Mouse (Mus musculus): ENCODE measurements around the gene Gatb. TPM values are rescaled to one million over a fixed set of nuclear protein-coding genes. Genes with fewer than 3 reads are reported as not detected.

Gatb gene
- polyA plus RNA-seq, 1 experiment = 14.9 TPM

- H3K4me1 ChIP-seq (ENCODE audit: control insufficient read depth, insufficient read depth, low read length) = no peaks in the 10 kb centered on the region; the same call in 1 of the 2 replicates
- no peak overlapping the region for H3K27ac ChIP-seq (ENCODE audit: insufficient read depth, low read length)
- DNase-seq = no peak
- no peak overlapping the region for H3K4me3 ChIP-seq (replicated peaks; ENCODE audit: insufficient read depth, low read depth, low read length)
- no peaks in the 10 kb centered on the region for H3K27me3 ChIP-seq (ENCODE audit: control insufficient read depth, insufficient read depth, low read length)
- WGBS = 93% methylated on average over 4 of the region's 4 CpGs
- TF ChIP-seq POLR2A (IDR thresholded peaks at IDR 0.05; ENCODE audit: borderline replicate concordance, insufficient read depth, low read length) (no peak), CTCF (IDR thresholded peaks at IDR 0.05; ENCODE audit: borderline replicate concordance, insufficient read depth, low read depth, low read length) (no peak)
Observed at GRCm38 (mm10) chr3:85629895-85630510, 56.1 kb downstream of the Gatb start.

GRCm38 (mm10) chr3:85633733-85634132 is 59.8 kb downstream of the Gatb start:
- no peak overlapping the region for H3K4me3 ChIP-seq (replicated peaks; ENCODE audit: insufficient read depth, low read depth, low read length)
- DNase-seq = no peak
- WGBS = 83% methylated on average over 2 of the region's 2 CpGs
- H3K27ac ChIP-seq (ENCODE audit: insufficient read depth, low read length) = no peak overlapping the region
- no peaks in the 10 kb centered on the region; the same call in 1 of the 2 replicates for H3K4me1 ChIP-seq (ENCODE audit: control insufficient read depth, insufficient read depth, low read length)
- TF ChIP-seq CTCF (IDR thresholded peaks at IDR 0.05; ENCODE audit: borderline replicate concordance, insufficient read depth, low read depth, low read length) = no peak
- no peak for TF ChIP-seq POLR2A (IDR thresholded peaks at IDR 0.05; ENCODE audit: borderline replicate concordance, insufficient read depth, low read length)
- no peaks in the 10 kb centered on the region for H3K27me3 ChIP-seq (ENCODE audit: control insufficient read depth, insufficient read depth, low read length)

- no peak overlapping the region for H3K27ac ChIP-seq (ENCODE audit: insufficient read depth, low read length)
- no peak for TF ChIP-seq POLR2A (IDR thresholded peaks at IDR 0.05; ENCODE audit: borderline replicate concordance, insufficient read depth, low read length)
- TF ChIP-seq CTCF (IDR thresholded peaks at IDR 0.05; ENCODE audit: borderline replicate concordance, insufficient read depth, low read depth, low read length) = no peak
- DNase-seq = peak in 1 of 2 experiments; percentile 40
- H3K4me3 ChIP-seq (replicated peaks; ENCODE audit: insufficient read depth, low read depth, low read length) = no peak overlapping the region
- no peaks in the 10 kb centered on the region for H3K27me3 ChIP-seq (ENCODE audit: control insufficient read depth, insufficient read depth, low read length)
- no peaks in the 10 kb centered on the region; the same call in 1 of the 2 replicates for H3K4me1 ChIP-seq (ENCODE audit: control insufficient read depth, insufficient read depth, low read length)
- WGBS = 36% methylated on average over 8 of the region's 8 CpGs
Observed at GRCm38 (mm10) chr3:85634389-85635125, 60.6 kb downstream of the Gatb start.

- no peak overlapping the region for H3K4me3 ChIP-seq (replicated peaks; ENCODE audit: insufficient read depth, low read depth, low read length)
- 85% methylated on average over 2 of the region's 2 CpGs for WGBS
- no peak overlapping the region for H3K27ac ChIP-seq (ENCODE audit: insufficient read depth, low read length)
- H3K27me3 ChIP-seq (ENCODE audit: control insufficient read depth, insufficient read depth, low read length) = no peaks in the 10 kb centered on the region
- no peak for DNase-seq
- no peaks in the 10 kb centered on the region; the same call in 1 of the 2 replicates for H3K4me1 ChIP-seq (ENCODE audit: control insufficient read depth, insufficient read depth, low read length)
- TF ChIP-seq CTCF (IDR thresholded peaks at IDR 0.05; ENCODE audit: borderline replicate concordance, insufficient read depth, low read depth, low read length) (no peak), POLR2A (IDR thresholded peaks at IDR 0.05; ENCODE audit: borderline replicate concordance, insufficient read depth, low read length) (no peak)
Observed at GRCm38 (mm10) chr3:85635126-85635419, 61.2 kb downstream of the Gatb start.

GRCm38 (mm10) chr3:85635591-85635990 is 61.7 kb downstream of the Gatb start:
- no peak overlapping the region for H3K4me3 ChIP-seq (replicated peaks; ENCODE audit: insufficient read depth, low read depth, low read length)
- no peaks in the 10 kb centered on the region; the same call in 1 of the 2 replicates for H3K4me1 ChIP-seq (ENCODE audit: control insufficient read depth, insufficient read depth, low read length)
- no peaks in the 10 kb centered on the region for H3K27me3 ChIP-seq (ENCODE audit: control insufficient read depth, insufficient read depth, low read length)
- no peak for DNase-seq
- WGBS = 96% methylated on average over 2 of the region's 2 CpGs
- no peak for TF ChIP-seq POLR2A (IDR thresholded peaks at IDR 0.05; ENCODE audit: borderline replicate concordance, insufficient read depth, low read length)
- no peak overlapping the region for H3K27ac ChIP-seq (ENCODE audit: insufficient read depth, low read length)

- no peaks in the 10 kb centered on the region for H3K27me3 ChIP-seq (ENCODE audit: control insufficient read depth, insufficient read depth, low read length)
- 89% methylated on average over 5 of the region's 5 CpGs for WGBS
- H3K4me1 ChIP-seq (ENCODE audit: control insufficient read depth, insufficient read depth, low read length) = no peaks in the 10 kb centered on the region; the same call in 1 of the 2 replicates
- H3K4me3 ChIP-seq (replicated peaks; ENCODE audit: insufficient read depth, low read depth, low read length) = no peak overlapping the region
- H3K27ac ChIP-seq (ENCODE audit: insufficient read depth, low read length) = no peak overlapping the region
- no peak for TF ChIP-seq CTCF (IDR thresholded peaks at IDR 0.05; ENCODE audit: borderline replicate concordance, insufficient read depth, low read depth, low read length)
- no peak for TF ChIP-seq POLR2A (IDR thresholded peaks at IDR 0.05; ENCODE audit: borderline replicate concordance, insufficient read depth, low read length)
- no peak for DNase-seq
Observed at GRCm38 (mm10) chr3:85636716-85637447, 63.0 kb downstream of the Gatb start.

GRCm38 (mm10) chr3:85641751-85642150 is 67.8 kb downstream of the Gatb start:
- H3K27ac ChIP-seq (ENCODE audit: insufficient read depth, low read length) = no peak overlapping the region
- 62% methylated on average over 3 of the region's 3 CpGs for WGBS
- DNase-seq = no peak
- no peaks in the 10 kb centered on the region for H3K27me3 ChIP-seq (ENCODE audit: control insufficient read depth, insufficient read depth, low read length)
- no peak for TF ChIP-seq CTCF (IDR thresholded peaks at IDR 0.05; ENCODE audit: borderline replicate concordance, insufficient read depth, low read depth, low read length)
- H3K4me3 ChIP-seq (replicated peaks; ENCODE audit: insufficient read depth, low read depth, low read length) = no peak overlapping the region
- no peaks in the 10 kb centered on the region; the same call in 1 of the 2 replicates for H3K4me1 ChIP-seq (ENCODE audit: control insufficient read depth, insufficient read depth, low read length)

All from cerebellum, adult 2 months (tissue).